Mouse (Mus musculus): ENCODE measurements at regions not wholly inside any gene's neighbourhood (a gene's known extent, or its start where the extent isn't known, plus 50 kb on each side); places are given as distances from the start of the nearest gene placed in this dataset.
"Not testable (repeated sequence)": the region's sequence is repeated elsewhere in the genome, so short reads cannot be mapped to it uniquely, and the experiment has no call there.

- peak in 1 of 2 experiments; percentile 7 for DNase-seq (ENCODE audit: low spot score in 2 of 2)
These were observed 257.2 kb upstream of the Klf6 start for GRCm38 (mm10) chr13:5603905-5604596.

GRCm38 (mm10) chr13:5605418-5605817 is 255.9 kb upstream of the Klf6 start:
- DNase-seq (ENCODE audit: low spot score in 2 of 2) = no peak

GRCm38 (mm10) chr13:5607462-5607861 is 253.8 kb upstream of the Klf6 start:
- no peak for DNase-seq (ENCODE audit: low spot score in 2 of 2)

GRCm38 (mm10) chr13:5614186-5614737 is 247.0 kb upstream of the Klf6 start:
- peak in 1 of 2 experiments; percentile 2 for DNase-seq (ENCODE audit: low spot score in 2 of 2)

GRCm38 (mm10) chr13:5614833-5615232 is 246.4 kb upstream of the Klf6 start:
- no peak for DNase-seq (ENCODE audit: low spot score in 2 of 2)

GRCm38 (mm10) chr13:5615327-5615726 is 246.0 kb upstream of the Klf6 start:
- DNase-seq (ENCODE audit: low spot score in 2 of 2) = no peak

GRCm38 (mm10) chr13:5628124-5628523 is 233.2 kb upstream of the Klf6 start:
- no peak for DNase-seq (ENCODE audit: low spot score in 2 of 2)

- DNase-seq (ENCODE audit: low spot score in 2 of 2) = no peak
These were observed 226.3 kb upstream of the Klf6 start for GRCm38 (mm10) chr13:5634960-5635359.

- DNase-seq (ENCODE audit: low spot score in 2 of 2) = no peak
These were observed 219.4 kb upstream of the Klf6 start for GRCm38 (mm10) chr13:5641743-5642510.

GRCm38 (mm10) chr13:5648276-5648675 is 213.0 kb upstream of the Klf6 start:
- no peak for DNase-seq (ENCODE audit: low spot score in 2 of 2)

GRCm38 (mm10) chr13:5657556-5657955 is 203.7 kb upstream of the Klf6 start:
- no peak for DNase-seq (ENCODE audit: low spot score in 2 of 2)

- DNase-seq (ENCODE audit: low spot score in 2 of 2) = no peak
These were observed 194.9 kb upstream of the Klf6 start for GRCm38 (mm10) chr13:5666235-5667007.

GRCm38 (mm10) chr13:5675668-5676067 is 185.6 kb upstream of the Klf6 start:
- no peak for DNase-seq (ENCODE audit: low spot score in 2 of 2)

- DNase-seq (ENCODE audit: low spot score in 2 of 2) = no peak
These were observed 171.2 kb upstream of the Klf6 start for GRCm38 (mm10) chr13:5690124-5690523.

- not testable (repeated sequence) for DNase-seq (ENCODE audit: low spot score in 2 of 2)
These were observed 170.6 kb upstream of the Klf6 start for GRCm38 (mm10) chr13:5690680-5691079.

GRCm38 (mm10) chr13:5694626-5695025 is 166.7 kb upstream of the Klf6 start:
- DNase-seq (ENCODE audit: low spot score in 2 of 2) = no peak

- DNase-seq (ENCODE audit: low spot score in 2 of 2) = not testable (repeated sequence)
These were observed 165.7 kb upstream of the Klf6 start for GRCm38 (mm10) chr13:5695581-5695980.

- no peak for DNase-seq (ENCODE audit: low spot score in 2 of 2)
These were observed 164.9 kb upstream of the Klf6 start for GRCm38 (mm10) chr13:5696377-5696776.

GRCm38 (mm10) chr13:5697329-5697728 is 164.0 kb upstream of the Klf6 start:
- not testable (repeated sequence) for DNase-seq (ENCODE audit: low spot score in 2 of 2)

- DNase-seq (ENCODE audit: low spot score in 2 of 2) = no peak
These were observed 159.2 kb upstream of the Klf6 start for GRCm38 (mm10) chr13:5702071-5702470.

- no peak for DNase-seq (ENCODE audit: low spot score in 2 of 2)
These were observed 156.3 kb upstream of the Klf6 start for GRCm38 (mm10) chr13:5704991-5705390.

- no peak for DNase-seq (ENCODE audit: low spot score in 2 of 2)
These were observed 149.6 kb upstream of the Klf6 start for GRCm38 (mm10) chr13:5711646-5712045.
